Mouse (Mus musculus) heart, adult 8-10 months (tissue): ENCODE results near the gene Eif1. TPM values are rescaled to one million over a fixed set of nuclear protein-coding genes. Genes with fewer than 3 reads are reported as not detected.
A peak's percentile ranks its signal among the peaks of the same experiment; 100 is the strongest.
"Not testable (repeated sequence)": the region's sequence is repeated elsewhere in the genome, so short reads cannot be mapped to it uniquely, and the experiment has no call there.

Source experiments
- DNase-seq: peaks from one replicate; pipeline ENCODE4 v3.0.0; 2022; ENCODE audit warnings: low spot score
- total RNA-seq, 4 experiments: library from RNA; stranded (reverse); gene quantifications; 2 replicates each; pipeline ENCODE4 v1.2.4; 2022

The Eif1 gene
- total RNA-seq, 4 experiments from 2014 or later: 1,527 to 1,967 (median 1,680) TPM

- no peak for DNase-seq
Observed at GRCm38 (mm10) chr11:100312096-100312679, 7.5 kb upstream of the Eif1 start.

GRCm38 (mm10) chr11:100313424-100313823 lies 6.3 kb upstream of the Eif1 start:
- DNase-seq: no peak

- no peak for DNase-seq
Observed at GRCm38 (mm10) chr11:100315439-100315838, 4.2 kb upstream of the Eif1 start.

GRCm38 (mm10) chr11:100317826-100318380 lies 1.8 kb upstream of the Eif1 start:
- DNase-seq: no peak

- no peak for DNase-seq
Observed at GRCm38 (mm10) chr11:100318529-100319451, 895 bp upstream of the Eif1 start.

- DNase-seq: peak; percentile 95
Observed at GRCm38 (mm10) chr11:100320172-100320630, 516 bp downstream of the Eif1 start.

GRCm38 (mm10) chr11:100320701-100321410 lies 1.2 kb downstream of the Eif1 start:
- DNase-seq: not testable (repeated sequence)

- DNase-seq: not testable (repeated sequence)
Observed at GRCm38 (mm10) chr11:100321479-100322305, 2.0 kb downstream of the Eif1 start.

GRCm38 (mm10) chr11:100322591-100323258 lies 3.0 kb downstream of the Eif1 start:
- no peak for DNase-seq

GRCm38 (mm10) chr11:100323578-100323977 lies 3.9 kb downstream of the Eif1 start:
- peak; percentile 43 for DNase-seq

- DNase-seq: no peak
Observed at GRCm38 (mm10) chr11:100325062-100325629, 5.5 kb downstream of the Eif1 start.

GRCm38 (mm10) chr11:100327316-100327715 lies 7.6 kb downstream of the Eif1 start:
- DNase-seq: no peak

GRCm38 (mm10) chr11:100327761-100328160 lies 8.1 kb downstream of the Eif1 start:
- DNase-seq: no peak

GRCm38 (mm10) chr11:100330235-100330634 lies 10.6 kb downstream of the Eif1 start:
- DNase-seq: no peak

- DNase-seq: not testable (repeated sequence)
Observed at GRCm38 (mm10) chr11:100330816-100331375, 11.2 kb downstream of the Eif1 start.

- DNase-seq: no peak
Observed at GRCm38 (mm10) chr11:100332766-100333515, 13.3 kb downstream of the Eif1 start.

GRCm38 (mm10) chr11:100333944-100334457 lies 14.3 kb downstream of the Eif1 start, which contains the start of gene Gast:
Gast (plus strand) TSS chr11:100334407.
- DNase-seq: no peak

- no peak for DNase-seq
Observed at GRCm38 (mm10) chr11:100335731-100336130, 16.0 kb downstream of the Eif1 start.

- no peak for DNase-seq
Observed at GRCm38 (mm10) chr11:100344269-100344668, 24.6 kb downstream of the Eif1 start.
